Mouse (Mus musculus): ENCODE results near the gene Gm15085. TPM values are rescaled to one million over a fixed set of nuclear protein-coding genes. Genes with fewer than 3 reads are reported as not detected.
"Not testable (repeated sequence)": the region's sequence is repeated elsewhere in the genome, so short reads cannot be mapped to it uniquely, and the experiment has no call there.

Gm15085 gene
- not detected in 2 replicates for polyA plus RNA-seq (2016; fragmentation: Nextera tagmentation; extraction: Ambion mirVana)

- H3K9me3 ChIP-seq; DNase-seq (ENCODE audit: low spot score); H3K36me3 ChIP-seq (replicated peaks); H3K4me1 ChIP-seq; H3K27ac ChIP-seq (replicated peaks); H3K4me3 ChIP-seq; H3K27me3 ChIP-seq (replicated peaks; ENCODE audit: low read depth, poor library complexity, severe bottlenecking): not testable (repeated sequence)
- WGBS, result no CpG with 5 or more reads among the region's 6 CpGs
Measured at GRCm38 (mm10) chrX:149447317-149447716, at the start of gene Gm15085. Gene Gm15085 (plus strand): TSS chrX:149447617.

Other genes with a start within 250 kb of the Gm15085 start
- gene Gm15093, start 175.2 kb upstream of the Gm15085 start, polyA plus RNA-seq (2016; fragmentation: Nextera tagmentation; extraction: Ambion mirVana), result not detected in 2 replicates
- not detected in 2 replicates for gene Gm10439, start 147.0 kb downstream of the Gm15085 start, polyA plus RNA-seq (2016; fragmentation: Nextera tagmentation; extraction: Ambion mirVana)

Data from embryonic facial prominence, embryonic 10.5 days (tissue).